ENCODE assay signal across 1 mouse cellular context in the genomic region with DNA sequence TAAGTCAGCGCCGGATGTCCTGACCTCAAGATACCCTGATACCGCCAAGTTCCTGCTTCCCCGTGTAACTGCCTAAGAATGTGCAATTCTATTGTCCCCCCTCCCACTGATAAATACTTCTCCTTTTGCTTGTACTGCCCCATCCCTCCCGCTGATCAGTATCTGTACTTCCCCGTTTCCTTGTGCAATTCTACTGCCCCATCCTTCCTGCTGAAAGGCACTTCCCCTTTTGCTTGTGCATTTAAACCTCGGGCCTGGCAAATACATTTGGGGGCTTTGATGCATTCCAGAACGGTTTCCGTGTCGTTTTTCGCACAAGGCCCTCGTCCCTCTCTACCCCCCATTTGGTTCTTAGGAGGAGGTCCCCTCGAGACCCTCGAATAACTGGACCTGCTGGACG. TPM values are rescaled to one million over a fixed set of nuclear protein-coding genes. Genes with fewer than 3 reads are reported as not detected.
"Had no signal": no experiment of that assay in that cellular context is flagged by ENCODE, and none has a peak within 500 bp of the region (broad histone marks: within the 10 kb centered on the region; RNA-seq: fewer than 3 reads in every experiment).

No protein-coding gene starts in this region.

RNA-seq across cellular contexts. Expression of a gene that starts 24.1 kb away (rescaled TPM):
- polyA plus RNA-seq: small intestine, adult 2 months had no signal
